ENCODE assay signal across 22 mouse cellular contexts in genomic region chr6:36972494-36972893, GRCm38 (mm10).
A peak's percentile ranks its signal among the peaks of the same experiment; 100 is the strongest.
DNase-seq lines count a peak whose midpoint lies in the region; ATAC-seq and TF ChIP-seq lines count a peak whose summit lies in the region.
"Had no signal": no experiment of that assay in that cellular context is flagged by ENCODE, and none has a peak within 500 bp of the region (broad histone marks: within the 10 kb centered on the region; RNA-seq: fewer than 3 reads in every experiment).

No protein-coding gene starts in this region.

- TF ChIP-seq CTCF in kidney, postnatal 0 days (IDR thresholded peaks at IDR 0.05; ENCODE audit: low read depth) = no peak

- no peak overlapping the region for H3K4me3 ChIP-seq in heart, embryonic 15.5 days
- no peak overlapping the region for H3K4me3 ChIP-seq in kidney, postnatal 0 days (replicated peaks; ENCODE audit: low read depth, low read length)
- H3K4me3 ChIP-seq in lung, embryonic 16.5 days (ENCODE audit: low read length) = no peak overlapping the region
- H3K4me3 ChIP-seq: embryonic facial prominence, embryonic 15.5 days; forebrain, embryonic 15.5 days; hindbrain, embryonic 13.5 days had no signal

- no peaks in the 10 kb centered on the region for H3K9me3 ChIP-seq in heart, embryonic 15.5 days (replicated peaks)
- no peaks in the 10 kb centered on the region for H3K9me3 ChIP-seq in kidney, postnatal 0 days (replicated peaks; ENCODE audit: low read length)
- H3K9me3 ChIP-seq in lung, embryonic 16.5 days (ENCODE audit: control insufficient read depth, low read length) = no peaks in the 10 kb centered on the region
- H3K9me3 ChIP-seq: embryonic facial prominence, embryonic 15.5 days; forebrain, embryonic 15.5 days; G1E; hindbrain, embryonic 13.5 days had no signal

- H3K36me3 ChIP-seq in heart, embryonic 15.5 days = no peaks in the 10 kb centered on the region
- no peaks in the 10 kb centered on the region for H3K36me3 ChIP-seq in kidney, postnatal 0 days (ENCODE audit: insufficient read depth, low read length)
- H3K36me3 ChIP-seq in lung, embryonic 16.5 days (ENCODE audit: control insufficient read depth, insufficient read depth, low read length) = no peaks in the 10 kb centered on the region
- H3K36me3 ChIP-seq: embryonic facial prominence, embryonic 15.5 days; forebrain, embryonic 15.5 days; G1E had no signal

- no peak overlapping the region; the same call in none of the 2 replicates for H3K27ac ChIP-seq in heart, embryonic 15.5 days
- 0 out of 2 replicates have a peak overlapping the region, but pooled peaks have one; percentile 14 for H3K27ac ChIP-seq in kidney, postnatal 0 days
- H3K27ac ChIP-seq in lung, embryonic 16.5 days (ENCODE audit: low read length) = no peak overlapping the region
- H3K27ac ChIP-seq: embryonic facial prominence, embryonic 15.5 days; forebrain, embryonic 15.5 days; hindbrain, embryonic 13.5 days; liver, embryonic 14.5 days had no signal

- DNase-seq in heart, adult 8-10 months (ENCODE audit: low spot score) = no peak
- no peak for DNase-seq in kidney, postnatal 0 days (ENCODE audit: low spot score)
- no peak for DNase-seq in kidney, postnatal 25 days
- DNase-seq in lung, adult 18-20 months = no peak
- no peak for DNase-seq in adrenal gland, postnatal 36 days
- DNase-seq: adrenal gland, postnatal 14 days; B cell, adult 2 months; cerebellum, adult 8-10 months; cerebellum, postnatal 36 days; embryo, embryonic 11 days; kidney, adult 2 months; lung, postnatal 10 days had no signal

- H3K9ac ChIP-seq in heart, embryonic 15.5 days = no peak overlapping the region
- no peak overlapping the region for H3K9ac ChIP-seq in kidney, postnatal 0 days (ENCODE audit: low read depth, low read length)
- no peak overlapping the region for H3K9ac ChIP-seq in lung, embryonic 16.5 days (ENCODE audit: low read length)
- H3K9ac ChIP-seq: embryonic facial prominence, embryonic 15.5 days; forebrain, embryonic 15.5 days; hindbrain, embryonic 13.5 days; liver, embryonic 14.5 days had no signal

- WGBS in heart, embryonic 15.5 days = 24% methylated on average over 1 of the region's 1 CpGs
- WGBS in kidney, postnatal 0 days = 41% methylated on average over 1 of the region's 1 CpGs
- WGBS in lung, embryonic 16.5 days = 34% methylated on average over 1 of the region's 1 CpGs

- ATAC-seq in heart, embryonic 15.5 days (replicated peaks; ENCODE audit: insufficient number of reproducible peaks, insufficient read depth, low FRiP score, low read depth) = 0 out of 2 replicates have a peak, but pooled peaks have one; percentile 35
- no peak for ATAC-seq in kidney, postnatal 0 days (replicated peaks; ENCODE audit: low FRiP score, low read depth)
- ATAC-seq in lung, embryonic 16.5 days (ENCODE audit: low read depth) = 0 out of 2 replicates have a peak, but pooled peaks have one; percentile 41
- ATAC-seq: activated CD4-positive, CD25-positive, alpha-beta regulatory T cell, adult 4 months; forebrain, embryonic 15.5 days had no signal

- no peaks in the 10 kb centered on the region for H3K27me3 ChIP-seq in heart, embryonic 15.5 days
- no peaks in the 10 kb centered on the region for H3K27me3 ChIP-seq in kidney, postnatal 0 days (ENCODE audit: insufficient read depth, low read length)
- H3K27me3 ChIP-seq in lung, embryonic 16.5 days (ENCODE audit: control insufficient read depth, insufficient read depth, low read depth, low read length) = no peaks in the 10 kb centered on the region
- H3K27me3 ChIP-seq: CH12.LX; embryonic facial prominence, embryonic 15.5 days; forebrain, embryonic 15.5 days; hindbrain, embryonic 13.5 days had no signal

- no peak overlapping the region for H3K4me2 ChIP-seq in heart, embryonic 15.5 days
- H3K4me2 ChIP-seq in kidney, postnatal 0 days (ENCODE audit: low read length) = no peak overlapping the region
- no peak overlapping the region for H3K4me2 ChIP-seq in lung, embryonic 16.5 days (ENCODE audit: low read depth, low read length)
- H3K4me2 ChIP-seq: embryonic facial prominence, embryonic 15.5 days; forebrain, embryonic 15.5 days; hindbrain, embryonic 13.5 days; midbrain, embryonic 11.5 days had no signal

- H3K4me1 ChIP-seq in heart, embryonic 15.5 days (replicated peaks) = peaks cover 15% of the 10 kb centered on the region; the same call in 1 of the 2 replicates
- H3K4me1 ChIP-seq in kidney, postnatal 0 days (replicated peaks; ENCODE audit: insufficient read depth, low read length) = 0 out of 2 replicates have a peak, but pooled peaks cover 3% of the 10 kb centered on the region
- H3K4me1 ChIP-seq in lung, embryonic 16.5 days (replicated peaks; ENCODE audit: control insufficient read depth, insufficient read depth, low read length) = no peaks in the 10 kb centered on the region
- H3K4me1 ChIP-seq: forebrain, embryonic 15.5 days; hindbrain, embryonic 13.5 days had no signal
